Mouse (Mus musculus): ENCODE measurements around the gene Thada.
A peak's percentile ranks its signal among the peaks of the same experiment; 100 is the strongest.

Thada gene

DNA sequence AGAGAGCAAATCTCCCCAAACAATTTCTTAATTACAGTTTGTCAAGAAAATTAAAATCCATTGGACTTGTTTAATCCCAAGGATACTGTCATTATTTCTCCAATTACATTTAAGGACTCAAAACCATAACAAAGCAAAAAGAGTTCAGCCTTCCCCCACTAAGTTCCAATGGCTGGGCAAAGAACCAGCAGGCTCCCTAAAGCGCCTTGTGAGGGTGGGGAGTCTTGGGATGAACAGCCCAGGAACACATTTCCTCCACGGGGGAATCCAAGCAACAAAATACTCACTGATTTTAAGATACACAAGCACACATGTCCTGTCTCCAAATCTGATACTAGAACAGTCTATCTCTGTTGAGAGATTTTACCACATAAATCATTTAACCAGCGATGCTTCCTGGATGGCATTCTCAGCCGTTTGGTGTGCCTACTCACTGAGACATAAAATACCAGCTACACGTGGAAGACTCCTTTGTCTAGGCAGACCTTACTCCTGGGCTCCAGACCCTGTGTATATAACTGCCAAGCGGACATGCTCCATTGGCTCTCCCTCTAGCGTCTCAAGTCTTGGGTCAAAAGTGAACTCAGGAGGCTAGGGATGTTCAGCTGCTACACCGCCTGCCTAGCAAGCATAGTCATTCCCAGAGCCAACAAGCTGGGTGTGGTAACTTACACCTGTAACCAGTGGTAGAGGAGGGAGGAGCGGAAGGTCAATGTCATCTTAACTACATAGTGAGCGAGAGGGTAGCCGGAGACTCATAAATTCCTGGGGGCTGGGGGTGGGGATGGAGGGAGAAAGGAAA, 97.6 kb downstream of the Thada start:
- DNase-seq: peak; percentile 54

DNA sequence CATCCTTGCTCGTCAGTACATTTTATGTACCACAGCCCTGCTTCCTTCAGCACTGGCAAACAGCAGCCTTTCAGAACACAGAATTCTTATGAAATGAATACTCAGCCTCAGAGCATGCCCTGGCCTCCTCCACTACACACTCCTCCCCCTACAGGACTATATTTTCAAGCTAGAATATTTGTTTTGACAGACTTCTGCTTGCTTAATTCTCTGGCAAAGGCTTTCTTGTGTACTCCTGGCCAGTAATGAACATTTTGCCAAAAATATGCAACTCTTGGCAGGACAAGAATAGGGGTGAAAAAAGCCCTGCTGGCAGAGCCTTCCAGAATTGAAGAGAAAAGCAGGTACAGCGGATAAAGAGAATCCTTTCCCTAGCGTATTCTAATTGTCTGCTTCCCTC, 98.3 kb downstream of the Thada start:
- DNase-seq: peak; percentile 30

DNA sequence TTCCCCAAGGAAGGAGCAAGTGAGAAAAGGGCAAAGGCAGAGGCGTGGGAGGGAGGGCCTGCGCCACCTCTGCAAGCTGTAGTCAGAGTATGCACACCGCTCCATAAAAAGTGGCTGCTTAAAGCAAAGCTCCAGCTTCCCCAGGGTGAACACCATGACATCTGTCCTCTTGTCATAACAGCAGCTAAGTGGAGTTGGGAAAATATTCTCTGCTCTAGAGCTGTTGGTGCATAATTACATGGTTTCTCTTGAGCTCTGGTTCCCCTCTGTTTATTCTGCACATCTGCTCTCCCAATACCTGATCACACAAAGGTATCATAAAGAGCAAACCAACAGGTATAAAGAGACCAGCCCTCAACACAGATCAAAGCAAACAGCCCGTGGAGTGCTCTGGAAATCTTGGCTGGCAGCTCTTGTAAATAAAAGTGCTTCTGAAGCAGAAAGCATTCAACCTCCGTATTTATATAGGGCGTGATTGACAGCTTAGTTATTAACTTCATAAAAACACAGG, 100.2 kb downstream of the Thada start:
- peak; percentile 48 for DNase-seq

DNA sequence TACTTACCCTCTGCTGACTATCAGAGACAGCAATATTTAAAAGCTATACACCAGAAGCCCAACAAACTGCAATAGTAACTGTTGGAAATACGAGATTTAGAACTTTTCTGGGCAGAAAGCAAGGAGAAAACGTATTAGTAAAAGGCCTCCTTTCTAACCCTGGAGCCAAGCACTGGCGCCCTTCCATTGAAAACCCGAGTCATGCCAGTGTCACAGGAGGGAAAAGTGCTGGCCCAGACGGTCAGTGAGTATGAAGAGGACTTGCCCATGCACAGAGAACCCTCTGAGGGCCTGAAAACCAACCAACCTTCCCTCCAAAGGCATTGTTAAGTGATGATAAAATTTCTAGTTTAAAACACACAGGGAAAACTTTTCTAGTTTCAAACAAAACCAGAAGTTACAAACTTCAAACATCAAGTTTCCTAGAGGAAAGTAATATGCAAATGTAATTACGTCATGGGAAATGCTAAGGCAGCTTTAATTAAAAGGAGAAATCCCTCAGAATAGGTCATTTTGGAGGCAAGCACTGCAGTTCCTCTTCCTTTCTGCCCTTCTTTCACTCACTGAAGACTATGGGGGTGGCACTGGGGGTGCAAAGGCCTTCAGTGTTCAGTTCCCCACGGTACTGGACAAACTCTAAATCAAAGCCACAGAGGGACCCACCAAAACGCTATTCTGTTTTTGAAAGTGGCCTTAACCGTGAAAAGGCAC, 100.8 kb downstream of the Thada start:
- DNase-seq: no peak

DNA sequence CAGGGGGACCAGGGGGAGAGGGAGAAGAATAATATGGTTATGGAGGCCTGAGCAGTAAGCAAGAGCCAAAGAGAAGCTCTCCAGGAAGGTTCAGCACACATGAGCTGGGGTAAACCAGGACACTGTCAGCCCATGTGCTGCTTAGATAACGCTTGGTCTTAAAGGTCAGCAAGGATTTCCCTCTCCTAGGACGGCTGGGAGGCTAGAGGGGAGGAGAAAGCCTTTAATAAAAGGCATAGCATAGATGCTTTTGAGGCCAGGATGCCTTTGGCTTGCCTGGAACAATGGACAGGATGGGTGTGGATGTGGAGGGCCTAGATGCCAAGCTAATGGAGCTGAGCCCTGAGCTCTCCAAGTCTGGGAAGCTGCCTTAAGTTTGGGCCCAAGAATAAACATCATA, 102.6 kb downstream of the Thada start:
- peak; percentile 29 for DNase-seq

DNA sequence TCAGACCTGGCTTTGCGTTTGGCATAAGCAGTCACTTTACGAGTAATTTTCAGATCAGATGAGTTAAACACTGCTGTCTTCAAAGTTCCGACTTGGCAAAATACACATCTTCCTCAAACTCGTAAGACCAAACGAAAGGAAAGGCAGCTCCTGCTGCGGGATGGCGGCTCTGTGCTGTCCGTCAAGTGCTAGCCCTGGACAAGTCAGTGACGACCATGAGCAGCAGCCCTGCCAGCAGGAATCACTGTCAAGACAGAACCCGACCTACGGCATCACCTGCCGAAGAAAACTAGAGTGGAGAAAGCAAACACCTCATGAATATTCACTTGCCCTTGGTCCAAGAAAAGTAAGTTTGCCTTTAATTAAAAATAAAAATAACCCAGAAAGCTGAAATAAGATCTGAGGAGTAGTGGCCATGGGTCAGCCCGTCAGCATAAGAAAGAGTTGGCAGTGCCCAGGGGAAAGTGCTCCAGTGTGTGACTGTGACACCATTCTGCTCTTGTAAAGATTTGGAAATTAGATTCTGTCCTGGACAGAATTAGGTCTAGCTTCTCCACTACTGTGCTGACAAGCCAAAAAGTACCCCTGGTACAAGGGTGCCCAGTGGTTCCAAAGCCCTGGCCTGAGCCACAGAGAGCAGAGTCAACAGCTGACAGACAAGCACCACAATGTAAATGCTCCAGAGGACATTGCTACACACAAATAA, 103.3 kb downstream of the Thada start:
- no peak for DNase-seq

DNA sequence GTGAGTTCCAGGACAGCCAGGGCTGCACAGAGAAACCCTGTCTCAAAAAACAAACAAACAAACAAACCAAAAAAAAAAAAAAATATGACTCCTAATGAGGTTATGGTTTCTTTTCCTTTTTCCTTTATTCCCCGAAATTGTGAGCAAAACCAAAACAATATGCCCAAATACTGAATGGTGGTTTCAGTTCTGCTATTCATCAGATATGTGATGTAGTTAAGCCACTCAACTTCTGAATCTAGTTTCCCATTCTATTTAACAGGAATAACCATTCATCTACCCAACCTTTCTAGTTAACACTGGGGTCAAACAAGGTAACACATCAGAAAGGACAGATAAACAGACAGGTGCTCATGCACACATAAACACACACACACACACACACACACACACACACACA, 105.0 kb downstream of the Thada start:
- no peak for DNase-seq

DNA sequence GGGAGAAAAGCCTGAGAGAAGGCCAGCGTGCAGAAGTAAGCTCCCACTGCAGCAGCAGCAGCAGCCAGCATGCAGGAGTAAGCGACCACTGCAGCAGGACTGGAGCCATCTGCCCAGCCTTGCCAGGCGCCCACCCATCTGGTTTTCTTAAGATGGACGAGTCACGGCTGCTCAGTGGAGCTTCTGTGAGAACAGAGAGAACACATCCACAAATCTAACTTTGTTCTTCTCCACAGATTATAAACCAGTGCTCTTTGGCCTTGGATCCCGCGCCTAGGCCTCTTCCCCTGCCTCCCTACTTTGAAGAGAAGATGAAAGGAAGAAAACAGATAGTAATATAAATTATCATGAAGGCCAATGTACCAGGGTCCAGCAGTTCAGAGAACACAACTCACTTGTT, 106.2 kb downstream of the Thada start:
- no peak for DNase-seq

DNA sequence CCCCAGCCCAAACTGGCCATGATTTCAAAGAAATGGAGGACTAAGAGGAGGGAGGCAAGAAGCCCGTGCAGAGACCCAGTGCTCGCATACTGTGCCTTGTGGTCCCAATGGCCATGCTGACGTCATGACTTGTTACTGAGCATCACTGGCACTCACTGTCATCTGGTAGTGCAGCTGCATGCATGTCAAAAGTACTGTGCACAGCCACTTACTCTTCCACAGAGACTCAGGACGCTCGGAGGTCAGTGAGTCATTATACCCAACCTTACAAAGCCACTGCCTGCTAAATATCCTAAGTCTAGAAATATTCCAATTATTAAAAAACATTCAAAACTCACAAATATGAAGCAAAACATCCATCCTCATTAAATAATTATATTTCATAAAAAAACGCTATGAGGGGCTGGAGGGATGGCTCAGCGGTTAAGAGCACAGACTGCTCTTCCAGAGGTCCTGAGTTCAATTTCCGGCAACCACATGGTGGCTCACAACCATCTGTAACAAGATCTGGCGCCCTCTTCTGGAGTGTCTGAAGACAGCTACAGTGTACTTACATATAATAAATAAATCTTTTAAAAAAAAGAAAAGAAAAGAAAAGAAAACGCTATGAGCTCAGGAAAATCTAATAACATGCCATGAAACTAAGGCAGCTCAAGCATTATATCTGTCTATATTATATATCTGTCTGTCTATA, 106.9 kb downstream of the Thada start:
- no peak for DNase-seq

DNA sequence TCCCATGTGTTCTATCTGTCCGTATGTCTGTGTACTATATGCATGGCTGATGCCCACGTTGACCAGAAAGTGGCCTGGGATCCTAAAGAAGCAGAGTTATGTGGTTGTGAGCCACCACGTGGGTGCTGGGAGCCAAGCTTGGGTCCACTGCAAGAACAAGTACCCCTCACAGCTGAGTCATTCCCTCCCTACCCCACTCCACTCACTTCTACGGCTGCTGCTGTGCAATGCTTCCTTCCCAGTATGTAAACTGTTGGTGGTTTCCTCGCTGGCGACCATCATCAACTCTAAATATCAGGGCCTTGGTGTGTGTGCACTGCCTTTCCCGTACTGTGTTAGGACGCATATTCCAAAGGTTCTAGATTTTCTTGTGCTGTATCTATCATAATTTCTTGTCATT, 108.2 kb downstream of the Thada start:
- no peak for DNase-seq

DNA sequence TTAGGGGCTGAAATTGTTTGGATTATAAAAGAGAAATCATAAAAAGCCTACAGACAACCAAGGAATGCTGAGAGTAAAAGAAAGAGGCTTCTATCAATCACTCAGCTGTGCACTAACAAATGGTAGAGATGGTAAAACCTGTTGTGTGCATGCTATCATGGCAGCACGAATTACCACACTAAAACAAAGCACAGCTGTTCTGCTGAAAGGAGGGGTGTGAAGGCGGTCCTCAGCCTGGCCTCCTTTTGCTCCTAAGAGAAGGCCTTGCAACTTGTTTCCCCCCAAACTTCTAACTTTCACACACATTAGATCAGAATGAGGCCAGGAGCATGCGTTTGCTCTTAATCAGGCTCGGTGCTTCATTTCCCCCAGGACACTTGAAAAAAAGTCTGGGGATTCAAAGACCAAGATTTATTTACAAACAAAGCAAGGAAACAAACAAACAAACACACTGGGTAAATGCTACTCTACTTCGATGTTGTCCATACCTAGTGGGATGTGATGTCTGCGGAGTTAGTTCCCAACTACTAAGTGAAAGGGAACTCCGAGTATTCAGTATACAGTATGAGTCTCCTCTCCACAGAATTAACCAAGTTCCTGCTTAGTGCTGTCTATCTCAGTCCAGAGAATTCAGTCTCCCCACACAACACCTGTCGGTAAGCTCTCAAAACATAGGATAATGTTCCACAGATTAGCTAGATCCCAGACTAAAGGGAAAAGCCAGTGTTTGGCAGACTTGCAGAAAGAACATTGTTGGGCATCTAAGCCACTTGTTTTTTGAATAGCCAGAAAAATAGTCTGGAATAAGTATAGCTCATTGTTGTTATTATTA, 109.7 kb downstream of the Thada start:
- no peak for DNase-seq

DNA sequence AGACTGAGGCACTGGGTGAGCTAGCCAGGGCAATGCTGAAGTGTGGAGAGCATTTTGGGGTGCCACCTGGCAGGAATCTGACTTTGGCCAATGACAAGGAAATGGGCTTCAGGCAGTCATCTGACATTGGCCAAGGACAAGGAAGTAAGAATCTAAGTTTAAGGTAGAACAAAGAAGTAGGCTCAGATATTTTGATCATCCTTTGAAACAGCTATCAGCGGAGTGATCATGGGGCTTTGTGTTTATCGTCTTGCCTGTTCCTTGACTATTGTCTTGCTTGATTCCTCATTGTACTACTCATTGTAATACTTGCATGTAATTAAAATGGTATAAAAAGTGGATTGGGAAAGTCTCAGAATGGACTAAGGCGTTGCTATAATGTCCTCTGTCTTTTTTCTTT, 111.0 kb downstream of the Thada start:
- no peak for DNase-seq

DNA sequence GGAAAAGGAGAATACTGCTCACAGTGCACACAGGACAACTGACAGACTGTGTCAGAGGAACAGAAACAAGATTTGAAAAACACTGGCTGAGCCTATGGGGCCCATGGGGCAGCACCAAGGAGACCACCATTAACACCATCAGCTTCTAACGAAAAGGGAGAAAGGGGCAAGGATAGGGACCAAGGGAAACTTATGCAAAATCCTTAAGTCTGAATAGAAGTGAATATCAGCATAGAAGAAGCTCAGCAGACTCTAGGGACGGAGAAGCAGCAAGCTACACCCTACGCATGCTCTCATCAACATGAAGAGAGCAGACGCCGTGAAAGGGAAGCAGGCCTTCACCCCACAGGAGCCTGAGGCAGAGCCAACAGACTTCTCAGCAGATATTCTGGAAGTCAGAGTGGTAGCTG, 112.1 kb downstream of the Thada start:
- no peak for DNase-seq

DNA sequence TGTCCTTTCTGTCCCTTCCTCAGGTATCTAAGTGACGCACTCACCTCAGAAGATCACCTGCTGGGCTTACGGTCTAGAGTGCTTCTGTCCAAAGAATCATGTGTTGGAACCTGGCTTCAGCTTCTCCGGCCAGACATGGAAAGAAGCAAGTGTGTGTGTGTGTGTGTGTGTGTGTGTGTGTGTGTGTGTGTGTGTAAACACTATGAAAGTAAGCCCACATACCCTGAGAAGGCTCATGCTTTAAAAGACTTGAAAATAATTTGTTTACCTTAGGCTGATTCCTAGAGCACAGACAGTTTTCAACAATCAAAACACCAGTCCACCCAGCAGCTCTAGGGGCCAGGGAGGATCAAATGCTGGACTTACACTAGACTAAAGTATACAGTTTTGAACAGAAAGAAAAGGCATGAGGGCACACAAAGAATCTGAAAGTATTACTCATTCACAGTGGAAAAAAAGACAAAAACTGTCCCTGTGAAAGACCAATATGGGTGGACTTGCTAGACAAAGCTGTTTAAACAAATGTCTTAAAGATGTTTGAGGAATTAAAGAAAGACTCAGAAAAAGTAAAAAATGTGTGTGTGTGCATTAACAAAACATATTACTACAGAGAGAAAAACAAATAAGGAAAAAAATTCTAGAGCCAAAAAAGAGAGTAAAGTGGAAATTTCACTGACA, 112.6 kb downstream of the Thada start:
- no peak for DNase-seq

DNA sequence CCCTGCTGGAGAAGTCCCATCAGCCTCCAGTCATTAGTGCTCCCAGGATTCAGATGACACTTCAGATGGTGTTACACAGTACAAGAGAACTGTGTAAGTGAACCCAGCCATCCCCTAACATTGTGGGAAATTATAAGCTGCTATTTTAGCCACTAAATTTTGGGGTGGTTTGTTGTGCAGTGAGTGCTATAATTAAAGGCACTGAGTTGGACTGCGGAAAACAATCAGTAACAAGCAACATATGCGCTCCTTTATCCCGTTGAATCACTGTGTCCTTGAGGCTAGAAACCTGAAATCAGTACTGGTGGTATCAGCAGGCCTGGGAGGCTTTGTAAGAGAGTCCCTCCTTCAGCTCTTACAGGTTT, 113.2 kb downstream of the Thada start:
- DNase-seq: no peak

DNA sequence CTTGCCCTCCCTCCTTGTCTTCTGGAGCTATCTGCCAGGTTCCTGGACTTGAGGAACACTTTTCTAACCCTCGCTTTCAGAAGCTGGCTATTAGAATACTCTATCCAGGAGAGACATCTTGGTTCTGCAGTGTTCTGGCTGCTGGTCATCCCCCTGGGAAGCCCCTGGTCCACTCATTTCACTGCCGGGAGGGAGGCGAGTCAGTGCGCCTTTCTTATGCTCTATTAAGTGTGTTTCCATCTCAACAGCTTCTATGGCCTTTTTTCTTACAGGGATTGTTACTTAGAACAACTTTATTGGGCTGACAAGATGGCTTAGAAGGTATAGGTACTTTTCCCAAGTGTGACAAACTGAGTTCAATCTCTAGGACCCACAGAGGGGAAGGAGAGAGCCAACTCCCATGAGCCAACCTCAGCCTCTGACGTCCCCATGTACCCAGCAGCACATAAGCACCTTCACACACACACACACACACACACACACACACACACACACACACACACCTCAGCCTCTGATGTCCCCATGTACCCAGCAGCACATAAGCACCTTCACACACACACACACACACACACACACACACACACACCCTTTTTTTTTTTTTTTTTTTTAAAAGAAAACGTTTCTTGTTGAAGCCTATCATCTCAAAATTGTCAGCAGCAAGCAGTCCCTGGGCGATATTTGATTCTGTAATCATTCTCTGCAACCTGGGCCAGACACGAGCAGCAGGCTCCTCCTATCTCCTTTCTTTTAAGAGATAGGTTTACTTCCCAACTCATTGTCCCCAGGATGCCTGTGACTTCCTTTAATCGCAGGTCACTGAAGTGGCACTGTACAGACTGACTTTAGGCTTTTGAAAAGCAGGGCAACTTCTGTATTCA, 113.9 kb downstream of the Thada start:
- DNase-seq: no peak

DNA sequence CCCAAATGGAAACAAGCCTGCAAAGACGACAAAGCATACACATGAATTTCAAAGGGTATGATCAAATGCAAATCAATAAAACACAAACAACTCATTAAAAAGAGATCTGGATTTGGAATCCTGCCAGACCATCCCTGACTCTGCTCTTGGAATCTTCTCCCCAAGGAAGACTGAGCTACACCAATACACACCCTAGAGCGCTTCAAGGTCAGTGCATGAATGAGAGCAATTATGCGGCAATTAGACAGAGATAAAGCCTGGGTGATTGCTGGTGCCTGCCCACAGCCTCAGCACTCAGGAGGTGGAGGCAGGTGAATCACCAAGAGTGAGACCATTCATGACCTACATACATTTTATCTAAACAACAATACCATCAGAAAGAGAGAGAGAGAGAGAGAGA, 114.7 kb downstream of the Thada start:
- no peak for DNase-seq

DNA sequence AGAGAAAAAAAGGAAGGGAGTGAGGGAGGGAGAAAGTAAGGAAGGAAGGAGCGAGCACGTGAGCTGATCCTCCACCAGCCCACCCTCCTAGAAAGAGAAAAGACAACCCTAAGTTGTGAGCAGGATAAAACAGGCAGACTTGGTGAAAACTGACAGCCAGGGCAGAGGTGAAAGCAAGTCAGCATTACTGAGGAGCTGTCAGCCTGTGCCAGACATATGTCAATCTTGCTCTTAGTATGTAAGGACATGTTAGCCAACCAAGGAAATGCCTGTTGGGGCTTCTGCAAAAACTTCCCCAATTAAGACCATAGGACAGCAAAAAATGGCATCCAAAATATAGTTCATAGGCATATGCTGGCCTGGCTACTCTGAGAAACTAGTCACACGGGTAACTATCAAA, 117.1 kb downstream of the Thada start:
- no peak for DNase-seq

DNA sequence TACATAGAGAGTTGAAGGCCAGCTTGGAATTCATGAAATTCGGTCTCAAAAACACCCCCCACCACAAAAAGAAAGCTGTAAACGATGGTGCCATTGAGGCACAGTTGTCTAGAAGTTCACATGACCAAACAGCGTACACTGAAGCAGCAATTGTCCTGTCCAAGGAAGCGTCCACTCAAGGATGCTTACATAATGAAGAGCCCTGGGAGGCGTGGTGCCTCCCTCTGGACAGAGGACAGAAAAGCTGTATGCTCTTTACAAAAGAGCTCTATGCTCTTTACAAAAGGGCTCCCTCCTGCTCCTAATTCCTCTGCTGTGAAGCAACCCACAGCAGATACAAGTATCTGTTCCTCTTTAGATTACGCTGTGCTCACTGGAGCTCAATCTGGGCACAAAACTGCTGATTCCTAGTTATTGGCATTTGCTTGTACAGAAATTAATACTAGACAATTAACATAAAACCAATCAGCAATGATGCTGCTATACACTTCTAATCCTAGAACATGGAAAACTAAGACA, 123.6 kb downstream of the Thada start:
- no peak for DNase-seq

DNA sequence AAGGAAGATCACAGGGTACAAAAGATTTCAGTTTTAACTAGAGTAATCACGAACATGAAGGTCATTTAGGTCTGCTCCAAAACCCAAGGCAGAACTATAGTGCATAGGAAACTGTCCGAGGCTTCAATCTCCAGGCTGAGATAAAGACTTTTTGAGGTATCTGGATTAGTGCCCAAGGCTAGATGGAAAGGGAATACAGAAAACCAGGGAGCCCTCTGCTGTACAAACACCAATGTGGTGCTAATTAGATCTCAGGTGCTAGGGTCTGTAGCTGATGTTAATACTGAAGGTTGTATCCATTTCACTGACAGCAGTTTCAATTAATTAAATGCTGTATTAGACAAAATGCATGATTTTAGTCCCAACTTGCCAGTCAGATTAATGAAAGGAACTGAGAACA, 124.3 kb downstream of the Thada start:
- DNase-seq: no peak
